Mouse (Mus musculus): ENCODE results near the gene Galnt7.

Galnt7 gene

GRCm38 (mm10) chr8:57652456-57653055, at the start of gene Galnt7:
Galnt7 (minus strand) TSS chr8:57653032.
- DNase-seq (ENCODE audit: low spot score in 2 of 2): peak; percentile 21 to 25

- no peak for DNase-seq (ENCODE audit: low spot score in 2 of 2)
These were observed 35.8 kb upstream of the Galnt7 start for GRCm38 (mm10) chr8:57688633-57689032.

GRCm38 (mm10) chr8:57685803-57686202, 33.0 kb upstream of the Galnt7 start:
- no peak for DNase-seq (ENCODE audit: low spot score in 2 of 2)

- DNase-seq (ENCODE audit: low spot score in 2 of 2): no peak
These were observed 27.2 kb upstream of the Galnt7 start for GRCm38 (mm10) chr8:57680044-57680443.

- DNase-seq (ENCODE audit: low spot score in 2 of 2): no peak
These were observed 11.3 kb upstream of the Galnt7 start for GRCm38 (mm10) chr8:57664121-57664520.

DNA sequence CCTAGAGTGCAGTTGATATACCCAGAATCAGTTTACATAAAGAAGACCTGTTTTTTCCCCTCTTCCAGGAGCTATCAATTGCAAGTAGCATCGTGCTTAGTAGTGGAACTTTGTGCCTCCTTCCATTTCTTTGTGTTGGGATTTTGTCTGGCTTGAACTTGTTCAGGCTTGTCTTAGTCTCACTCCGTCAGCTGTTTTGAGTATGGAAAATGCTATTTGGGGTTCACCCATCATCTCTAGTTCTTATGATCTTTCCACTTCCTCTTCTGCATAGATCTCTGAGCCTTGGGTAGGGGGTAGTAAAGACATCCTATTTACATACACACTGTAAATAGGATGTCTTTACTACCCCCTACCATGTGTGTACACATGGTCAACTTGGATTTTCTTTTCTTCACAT, 7.2 kb upstream of the Galnt7 start:
- no peak for DNase-seq (ENCODE audit: low spot score in 2 of 2)

- DNase-seq (ENCODE audit: low spot score in 2 of 2): no peak
These were observed 3.6 kb upstream of the Galnt7 start for GRCm38 (mm10) chr8:57656446-57656845.

DNA sequence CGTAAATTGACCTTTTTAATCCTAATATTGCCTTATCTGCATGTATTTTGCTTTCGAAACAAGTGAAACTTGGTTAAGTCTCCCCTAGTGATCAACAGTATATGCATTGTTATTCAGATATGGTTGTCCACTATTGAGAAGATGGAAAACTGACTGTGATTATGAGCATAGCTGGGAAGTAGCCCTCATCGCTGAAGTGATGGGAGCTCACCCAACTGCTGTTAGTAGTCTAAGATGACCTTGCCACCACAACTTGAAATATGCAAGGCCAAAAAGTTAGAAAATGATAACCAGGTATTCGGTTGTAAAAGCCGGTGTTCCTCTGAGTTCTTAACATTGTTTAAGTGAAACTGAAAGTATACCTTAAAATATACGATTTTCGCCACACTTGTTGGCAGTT, 1.3 kb upstream of the Galnt7 start:
- DNase-seq (ENCODE audit: low spot score in 2 of 2): no peak

DNA sequence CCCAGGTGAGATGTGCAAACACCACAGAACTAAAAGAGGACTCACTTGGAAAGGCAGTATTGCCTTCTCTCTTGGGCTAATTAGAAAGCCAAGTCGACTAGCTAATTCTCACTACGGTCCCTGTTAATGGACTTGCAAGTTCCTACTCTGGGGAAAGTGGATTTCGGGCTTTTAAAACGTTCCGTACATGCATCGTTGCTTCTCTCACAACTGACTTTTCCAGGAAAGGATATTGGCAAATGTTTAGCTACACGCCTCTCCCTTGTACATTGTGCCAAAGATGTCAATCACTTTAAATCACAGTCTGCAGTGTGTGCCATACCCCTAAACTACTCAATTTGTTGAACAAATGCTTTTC, 915 bp upstream of the Galnt7 start:
- DNase-seq (ENCODE audit: low spot score in 2 of 2): no peak

DNA sequence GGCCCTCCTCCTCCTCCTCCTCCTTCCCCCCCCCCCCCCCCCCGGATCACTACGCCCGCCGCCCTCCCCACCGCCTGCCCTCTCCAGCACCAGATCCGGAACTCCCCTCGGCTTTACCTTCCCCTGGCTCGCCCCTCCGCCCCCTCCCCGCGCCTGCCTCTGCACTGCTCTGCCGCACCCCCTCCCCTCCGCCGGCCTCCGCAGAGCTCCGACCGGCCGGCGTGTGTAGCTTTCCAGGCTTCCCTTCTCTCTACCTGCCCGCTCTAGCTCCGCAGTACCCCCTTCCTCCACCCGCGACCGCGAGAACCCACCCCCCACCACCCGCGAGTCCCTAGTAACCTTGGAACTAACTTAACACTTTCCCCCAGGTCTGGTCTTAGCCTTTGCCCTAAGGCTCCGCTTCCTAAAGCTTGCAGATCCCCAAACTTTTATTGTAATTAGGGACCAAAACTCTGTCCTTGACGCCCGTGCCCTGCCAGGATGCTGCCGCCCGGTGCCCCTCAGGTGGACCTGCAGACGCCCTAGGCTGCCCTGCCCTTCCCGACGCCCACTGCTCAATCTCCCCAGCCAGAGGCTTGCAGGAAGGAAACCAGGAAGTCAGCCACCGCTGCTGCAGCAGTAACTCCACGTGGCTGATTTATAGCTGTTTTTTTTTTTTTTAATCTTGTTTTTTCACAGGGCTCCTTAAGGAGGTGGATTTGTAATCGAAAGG, 380 bp upstream of the Galnt7 start:
- no peak for DNase-seq (ENCODE audit: low spot score in 2 of 2)

DNA sequence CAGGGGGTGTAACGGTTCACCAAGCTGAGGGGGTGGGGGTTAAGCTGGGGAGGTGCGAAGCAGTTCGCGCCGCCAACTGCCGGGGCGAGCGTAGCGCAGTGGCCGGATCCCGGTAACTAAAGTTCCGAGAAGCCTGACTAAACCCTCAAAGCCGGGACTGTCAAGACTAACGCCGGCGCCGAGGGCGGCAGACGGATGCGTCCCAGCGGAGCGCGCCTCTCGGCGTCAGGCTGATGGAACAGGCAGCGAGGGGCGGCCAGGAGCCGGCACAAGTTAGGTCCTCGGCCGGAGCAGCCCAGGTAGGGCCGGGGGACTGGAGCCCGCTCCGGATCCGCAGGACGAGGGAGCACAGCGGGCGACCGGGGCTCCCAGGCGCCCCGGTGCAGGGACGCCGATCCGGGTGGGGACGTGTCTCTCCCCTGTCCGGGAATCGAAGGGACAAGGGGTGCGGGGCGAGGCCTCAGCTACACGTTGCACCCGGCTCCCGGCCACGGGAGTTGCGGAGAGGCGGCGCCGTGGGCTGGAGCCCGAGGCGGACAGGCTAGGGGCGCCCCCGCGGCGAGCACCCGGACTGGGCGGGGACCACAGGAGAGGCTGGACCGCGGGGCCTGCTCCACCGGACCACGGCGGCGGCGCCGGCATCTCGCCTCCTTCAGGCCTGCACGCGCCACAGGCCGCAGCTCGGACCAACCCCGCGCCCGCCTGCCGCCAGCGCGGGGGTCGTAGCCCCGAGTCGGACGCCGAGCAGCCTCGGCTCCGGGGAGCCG, 960 bp downstream of the Galnt7 start:
- DNase-seq (ENCODE audit: low spot score in 2 of 2): peak; percentile 37 to 49

- no peak for DNase-seq (ENCODE audit: low spot score in 2 of 2)
These were observed 1.5 kb downstream of the Galnt7 start for GRCm38 (mm10) chr8:57651357-57651688.

DNA sequence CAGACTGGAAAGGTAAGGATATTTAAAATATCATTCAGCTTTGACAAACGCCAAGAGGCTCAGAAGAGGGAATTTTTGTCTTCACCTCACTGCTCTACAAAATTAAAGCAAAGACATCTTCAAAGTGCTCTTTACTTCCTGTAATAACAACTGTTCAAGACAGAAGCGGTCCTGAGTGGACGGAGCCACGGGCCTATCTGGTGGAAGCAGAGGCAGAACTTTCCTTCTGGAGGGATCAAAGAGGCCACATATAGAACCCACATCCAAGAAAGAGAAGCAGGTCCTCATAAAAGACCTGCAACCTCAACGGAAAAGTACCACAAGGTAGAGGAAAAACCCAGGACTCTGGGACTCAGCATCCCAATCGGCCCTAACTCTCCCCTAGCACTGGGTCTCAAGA, 2.6 kb downstream of the Galnt7 start:
- DNase-seq (ENCODE audit: low spot score in 2 of 2): no peak

DNA sequence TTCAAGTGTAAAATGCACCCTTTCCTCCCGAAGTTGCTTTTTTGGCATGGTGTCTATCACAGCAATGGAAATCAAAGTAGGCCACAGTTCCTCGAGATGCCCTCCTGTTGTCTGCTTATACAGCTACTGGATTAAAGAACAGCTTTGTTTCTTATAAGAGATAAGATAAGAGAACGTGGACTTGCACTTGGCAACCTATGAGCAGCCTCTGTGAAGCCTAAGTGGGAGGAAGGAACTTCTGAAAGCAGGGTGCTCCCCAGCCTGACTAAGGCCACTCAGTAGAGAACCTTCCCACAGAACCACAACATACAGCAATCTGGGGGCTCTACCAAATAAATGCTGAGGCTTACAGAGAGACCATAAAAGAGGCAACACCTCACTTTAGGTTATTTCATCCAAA, 5.3 kb downstream of the Galnt7 start:
- DNase-seq (ENCODE audit: low spot score in 2 of 2): no peak

- no peak for DNase-seq (ENCODE audit: low spot score in 2 of 2)
These were observed 8.6 kb downstream of the Galnt7 start for GRCm38 (mm10) chr8:57644281-57644680.

DNA sequence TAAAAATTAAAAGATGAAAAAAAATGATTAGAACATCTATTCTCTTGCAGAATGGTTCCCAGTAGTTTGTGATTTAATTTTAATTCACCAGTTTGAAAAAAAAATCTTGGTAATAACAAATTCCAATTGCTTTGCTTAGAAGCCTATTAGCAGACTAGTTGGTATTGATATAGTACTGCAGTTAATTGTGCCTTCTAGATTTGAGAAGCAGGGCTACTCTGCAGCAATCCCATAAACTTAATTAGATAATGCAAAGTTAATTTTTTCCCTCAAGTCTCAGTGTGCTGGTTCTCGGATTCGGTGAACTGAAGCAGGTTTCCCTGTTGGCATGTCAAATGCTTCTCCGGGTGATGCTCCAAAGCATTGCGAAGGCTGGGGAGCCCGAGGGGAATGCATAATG, 10.1 kb downstream of the Galnt7 start:
- no peak for DNase-seq (ENCODE audit: low spot score in 2 of 2)

GRCm38 (mm10) chr8:57638925-57639324, 13.9 kb downstream of the Galnt7 start:
- DNase-seq (ENCODE audit: low spot score in 2 of 2): no peak

GRCm38 (mm10) chr8:57637599-57638280, 15.1 kb downstream of the Galnt7 start:
- DNase-seq (ENCODE audit: low spot score in 2 of 2): no peak

DNA sequence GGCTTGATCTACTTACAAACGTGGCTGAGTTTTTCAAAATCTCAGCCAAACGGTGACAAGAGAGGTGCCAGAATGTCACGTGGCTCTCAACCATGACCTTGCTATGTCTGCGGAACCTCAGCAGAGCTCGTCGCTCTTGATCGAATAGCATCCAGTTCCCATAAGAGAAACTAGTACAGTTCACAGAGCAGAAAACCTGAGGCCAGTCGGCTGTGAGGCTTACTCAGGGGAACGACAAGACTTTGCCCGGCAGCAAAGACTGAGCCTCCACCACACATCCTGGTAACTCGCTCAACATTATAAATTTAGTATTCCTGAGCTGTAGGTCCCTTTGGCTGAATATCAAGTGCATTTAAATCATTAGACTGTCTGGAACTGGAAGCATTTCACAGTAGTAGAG, 16.1 kb downstream of the Galnt7 start:
- DNase-seq (ENCODE audit: low spot score in 2 of 2): no peak

DNA sequence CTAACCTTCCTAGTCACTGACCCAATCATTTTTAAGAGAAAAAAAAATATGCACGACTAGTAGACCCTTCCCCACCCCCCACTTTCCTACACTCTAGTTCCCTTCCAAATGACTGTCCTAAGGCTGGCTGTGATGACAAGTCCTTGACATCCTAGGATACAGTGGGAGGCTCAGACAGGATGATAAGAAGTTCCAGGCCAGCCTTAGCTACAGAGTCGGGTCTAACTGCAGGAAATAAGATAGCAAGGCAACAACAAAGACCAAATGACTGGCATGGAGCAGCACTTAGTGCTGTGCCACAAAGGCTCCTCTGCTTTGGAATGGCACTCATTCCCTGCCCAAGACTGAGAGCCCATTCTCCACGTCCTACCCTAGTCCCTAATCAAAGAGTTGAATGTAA, 16.6 kb downstream of the Galnt7 start:
- no peak for DNase-seq (ENCODE audit: low spot score in 2 of 2)

DNA sequence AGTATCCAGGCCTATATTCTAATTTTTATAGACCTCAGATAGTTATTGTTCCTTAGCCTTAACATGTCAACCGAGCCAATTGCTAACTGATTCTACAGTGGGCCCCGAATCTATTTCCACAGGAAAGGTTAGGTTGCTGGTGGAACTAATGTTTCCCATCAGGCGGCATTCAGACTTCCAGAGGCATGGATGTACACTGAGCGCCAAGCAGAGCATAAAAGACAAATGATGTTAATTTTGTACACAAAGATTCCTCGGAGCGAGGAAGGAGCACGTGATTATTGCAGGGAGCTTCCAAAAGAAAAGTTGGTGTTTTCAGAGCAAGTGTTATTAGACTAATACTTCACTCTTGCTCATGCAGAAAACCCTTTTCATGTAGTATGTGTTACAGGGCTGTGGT, 21.1 kb downstream of the Galnt7 start:
- DNase-seq (ENCODE audit: low spot score in 2 of 2): no peak

GRCm38 (mm10) chr8:57630148-57630547, 22.7 kb downstream of the Galnt7 start:
- no peak for DNase-seq (ENCODE audit: low spot score in 2 of 2)

All from frontal cortex, postnatal 25 days (tissue).